Mouse (Mus musculus) embryonic facial prominence, embryonic 13.5 days (tissue): ENCODE measurements around the gene Mcm10. TPM values are rescaled to one million over a fixed set of nuclear protein-coding genes. Genes with fewer than 3 reads are reported as not detected.

Experiments
- ATAC-seq: fragments of 200-750 bp; cut with Nextera tagmentation; 2 replicates; pipeline ENCODE4 v1.8.0; 2017; ENCODE audit warnings: low read depth; ENCODE audit not compliant: insufficient number of reproducible peaks, insufficient read depth, low FRiP score, low TSS enrichment
- H3K27ac ChIP-seq: fragments of 300-500 bp; sonication (generic); 2 replicates; pipeline ENCODE4 v1.5.1; 2015; ENCODE audit warnings: moderate library complexity, mild to moderate bottlenecking, inconsistent platforms
- H3K27me3 ChIP-seq: fragments of 300-500 bp; sonication (generic); 2 replicates; pipeline ENCODE4 v1.6.1; 2015; ENCODE audit warnings: mild to moderate bottlenecking, inconsistent platforms
- H3K36me3 ChIP-seq: fragments of 300-500 bp; sonication (generic); 2 replicates; pipeline ENCODE4 v1.6.1; 2015; ENCODE audit warnings: mild to moderate bottlenecking, inconsistent platforms
- H3K4me1 ChIP-seq: fragments of 300-500 bp; sonication (generic); 2 replicates; pipeline ENCODE4 v1.6.1; 2015; ENCODE audit warnings: inconsistent platforms
- H3K4me2 ChIP-seq: fragments of 300-500 bp; sonication (generic); 2 replicates; pipeline ENCODE4 v1.6.1; 2015; ENCODE audit warnings: moderate library complexity, mild to moderate bottlenecking, inconsistent platforms
- H3K4me3 ChIP-seq: fragments of 300-500 bp; sonication (generic); 2 replicates; pipeline ENCODE4 v1.5.1; 2015; ENCODE audit warnings: mild to moderate bottlenecking, inconsistent platforms
- H3K9ac ChIP-seq: fragments of 300-500 bp; sonication (generic); 2 replicates; pipeline ENCODE4 v1.6.1; 2015; ENCODE audit warnings: mild to moderate bottlenecking, inconsistent platforms
- H3K9me3 ChIP-seq: fragments of 300-500 bp; sonication (generic); 2 replicates; pipeline ENCODE4 v1.6.1; 2016; ENCODE audit warnings: inconsistent platforms
- WGBS: fragments of 180-500 bp; shearing (Covaris S2); methylation state at CpG from one replicate; pipeline ENCODE4 v1.1.7; 2015; ENCODE audit warnings: mixed read lengths; 5-methylcytosine and 5-hydroxymethylcytosine counted together
- polyA plus RNA-seq: library from polyadenylated mRNA; unstranded; fragments of >200 nt; fragmentation: Nextera tagmentation; extraction: Ambion mirVana; gene quantifications from 2 replicates; pipeline ENCODE4 v1.2.1, GENCODE M21; 2015

Gene Mcm10
- polyA plus RNA-seq, 1 experiment from 2014 or later, result 34.0 TPM

DNA sequence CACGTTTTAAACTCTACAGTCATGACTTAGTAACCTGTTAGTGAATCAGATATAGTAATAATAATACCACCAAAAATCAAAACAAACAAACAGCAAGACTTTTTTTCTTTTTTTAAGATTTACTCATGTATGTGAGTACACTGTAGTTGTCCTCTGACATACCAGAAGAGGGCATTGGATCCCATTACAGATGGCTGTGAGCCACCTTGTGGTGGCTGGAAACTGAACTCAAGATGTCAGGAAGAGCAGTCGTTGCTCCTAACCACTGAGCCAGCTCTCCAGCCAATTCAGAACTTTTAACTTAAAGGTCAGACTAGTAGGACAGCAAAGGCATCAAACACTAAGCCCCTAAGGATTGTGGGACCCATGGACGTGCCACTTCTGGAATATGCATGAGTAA, 13.7 kb downstream of the Mcm10 start:
- no peaks in the 10 kb centered on the region for H3K4me1 ChIP-seq
- no peak for ATAC-seq
- H3K4me3 ChIP-seq, result no peak overlapping the region
- no peak overlapping the region for H3K27ac ChIP-seq
- no peaks in the 10 kb centered on the region for H3K27me3 ChIP-seq
- H3K9me3 ChIP-seq, result no peaks in the 10 kb centered on the region
- H3K36me3 ChIP-seq, result peaks cover 70% of the 10 kb centered on the region
- no peak overlapping the region for H3K9ac ChIP-seq
- 77% methylated on average over 3 of the region's 3 CpGs for WGBS
- H3K4me2 ChIP-seq, result no peak overlapping the region

GRCm38 (mm10) chr2:4996421-4996824, 16.2 kb downstream of the Mcm10 start:
- Histone ChIP-seq H3K36me3 (peaks cover 76% of the 10 kb centered on the region), H3K27me3 (no peaks in the 10 kb centered on the region), H3K9ac (no peak overlapping the region), H3K27ac (no peak overlapping the region), H3K4me3 (no peak overlapping the region), H3K4me1 (no peaks in the 10 kb centered on the region), H3K4me2 (no peak overlapping the region), H3K9me3 (no peaks in the 10 kb centered on the region)
- 91% methylated on average over 6 of the region's 6 CpGs for WGBS
- no peak for ATAC-seq

DNA sequence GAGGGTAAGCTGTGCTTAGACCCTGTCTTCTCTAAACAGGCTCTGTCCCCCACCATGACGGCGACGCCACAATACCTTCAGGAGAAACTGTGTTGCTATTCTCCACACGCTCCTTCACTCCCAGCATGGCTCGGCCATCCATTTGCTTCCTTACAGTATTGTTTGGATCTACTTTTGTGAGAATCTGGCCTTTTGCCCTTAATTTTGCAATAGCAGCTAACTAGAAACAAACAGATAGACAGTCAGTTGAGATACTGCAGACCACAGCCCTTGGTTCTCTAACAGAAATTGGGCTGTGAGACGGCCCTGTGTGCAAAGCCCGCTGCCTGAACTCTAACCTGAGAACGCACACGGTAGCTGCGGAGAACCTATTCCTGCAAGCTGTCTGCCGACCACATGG, 16.9 kb downstream of the Mcm10 start:
- no peaks in the 10 kb centered on the region for H3K9me3 ChIP-seq
- H3K4me3 ChIP-seq, result no peak overlapping the region
- no peak overlapping the region for H3K27ac ChIP-seq
- H3K4me2 ChIP-seq, result no peak overlapping the region
- ATAC-seq, result no peak
- H3K27me3 ChIP-seq, result no peaks in the 10 kb centered on the region
- WGBS, result 93% methylated on average over 11 of the region's 11 CpGs
- H3K36me3 ChIP-seq, result peaks cover 80% of the 10 kb centered on the region
- no peak overlapping the region for H3K9ac ChIP-seq
- H3K4me1 ChIP-seq, result no peaks in the 10 kb centered on the region

DNA sequence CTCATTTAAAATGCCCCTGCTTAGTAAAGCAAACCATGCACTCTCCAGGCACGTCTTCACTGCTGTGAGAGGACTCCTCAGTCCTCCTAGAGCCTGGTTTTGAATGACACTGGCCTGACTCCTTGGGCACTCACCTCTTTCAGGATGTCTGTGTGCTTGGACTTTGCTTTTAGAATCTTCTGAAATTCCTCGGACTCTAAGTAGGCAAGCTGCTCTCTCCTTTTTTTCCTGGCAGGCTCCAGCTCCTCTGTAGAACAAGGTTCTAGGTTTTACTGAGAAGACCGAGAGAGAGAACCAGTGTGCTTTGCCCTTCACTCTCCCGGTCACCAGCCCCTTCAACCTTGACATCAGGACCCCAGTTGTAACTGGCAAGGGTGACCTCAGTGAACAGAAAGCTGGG, 18.2 kb downstream of the Mcm10 start:
- Histone ChIP-seq H3K27me3 (no peaks in the 10 kb centered on the region), H3K4me3 (no peak overlapping the region), H3K4me1 (no peaks in the 10 kb centered on the region), H3K9ac (no peak overlapping the region), H3K36me3 (peaks cover 75% of the 10 kb centered on the region), H3K27ac (no peak overlapping the region), H3K4me2 (no peak overlapping the region), H3K9me3 (no peaks in the 10 kb centered on the region)
- no peak for ATAC-seq
- WGBS, result 92% methylated on average over 4 of the region's 4 CpGs

- Histone ChIP-seq H3K9ac (no peak overlapping the region), H3K4me2 (no peak overlapping the region), H3K27ac (no peak overlapping the region), H3K4me3 (no peak overlapping the region), H3K36me3 (peaks cover 69% of the 10 kb centered on the region), H3K4me1 (no peaks in the 10 kb centered on the region), H3K9me3 (no peaks in the 10 kb centered on the region), H3K27me3 (no peaks in the 10 kb centered on the region)
- ATAC-seq, result no peak
- WGBS, result 91% methylated on average over 11 of the region's 11 CpGs
Observed at GRCm38 (mm10) chr2:4993584-4993983, 19.0 kb downstream of the Mcm10 start.

- Histone ChIP-seq H3K27me3 (no peaks in the 10 kb centered on the region), H3K4me1 (0 out of 2 replicates have a peak, but pooled peaks cover 2% of the 10 kb centered on the region), H3K4me3 (no peak overlapping the region), H3K9ac (no peak overlapping the region), H3K27ac (no peak overlapping the region), H3K36me3 (peaks cover 31% of the 10 kb centered on the region), H3K4me2 (no peak overlapping the region), H3K9me3 (no peaks in the 10 kb centered on the region)
- ATAC-seq, result no peak
- WGBS, result 68% methylated on average over 11 of the region's 11 CpGs
Observed at GRCm38 (mm10) chr2:4988826-4989424, 23.7 kb downstream of the Mcm10 start.

DNA sequence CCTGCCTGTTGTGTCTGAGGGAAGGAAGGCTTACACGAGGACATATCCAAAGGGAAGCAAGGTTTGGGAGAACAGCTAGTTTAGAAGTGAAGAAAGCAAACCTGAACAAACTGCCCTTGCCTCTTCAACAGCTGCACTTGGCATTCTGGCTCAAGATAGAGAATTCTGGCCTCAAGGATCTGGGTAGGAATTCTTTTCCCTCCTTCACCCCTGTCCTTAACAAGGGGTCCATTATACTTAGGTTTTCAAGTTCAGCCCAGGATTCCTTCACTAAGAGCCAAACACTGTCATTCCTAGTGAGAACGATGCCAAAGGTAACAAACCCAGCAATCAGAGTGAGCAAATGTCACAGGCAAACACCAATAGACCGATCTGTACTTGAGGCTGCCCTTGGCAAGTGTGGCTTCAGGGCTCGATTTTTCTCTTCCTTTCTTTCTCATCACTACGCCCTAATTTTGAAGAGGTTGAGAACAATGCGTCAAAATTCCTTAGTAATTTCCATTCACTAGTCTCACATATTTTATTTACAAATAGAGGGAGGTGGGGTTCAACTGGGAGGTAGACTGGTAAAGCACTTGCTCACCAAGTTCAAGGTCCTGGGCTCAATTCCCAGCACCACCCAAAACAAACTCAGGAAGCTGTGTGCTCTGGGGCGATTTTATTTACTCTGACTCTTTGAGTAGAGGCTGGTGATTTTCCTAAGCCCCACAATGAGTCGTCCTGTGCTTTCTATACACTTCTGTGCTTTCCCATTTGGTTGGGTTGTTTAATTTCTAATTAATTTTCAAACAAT, 25.0 kb downstream of the Mcm10 start:
- ATAC-seq, result no peak
- WGBS, result 83% methylated on average over 8 of the region's 8 CpGs
- Histone ChIP-seq H3K9ac (no peak overlapping the region), H3K4me3 (no peak overlapping the region), H3K9me3 (no peaks in the 10 kb centered on the region), H3K27ac (no peak overlapping the region), H3K36me3 (peaks cover 22% of the 10 kb centered on the region), H3K27me3 (no peaks in the 10 kb centered on the region), H3K4me2 (no peak overlapping the region), H3K4me1 (0 out of 2 replicates have a peak, but pooled peaks cover 5% of the 10 kb centered on the region)

- ATAC-seq, result no peak
- no peak overlapping the region for H3K27ac ChIP-seq
- H3K4me1 ChIP-seq, result 0 out of 2 replicates have a peak, but pooled peaks cover 5% of the 10 kb centered on the region
- no peak overlapping the region for H3K9ac ChIP-seq
- no peaks in the 10 kb centered on the region for H3K27me3 ChIP-seq
- WGBS, result 72% methylated on average over 4 of the region's 4 CpGs
- no peaks in the 10 kb centered on the region for H3K9me3 ChIP-seq
- H3K36me3 ChIP-seq, result peaks cover 18% of the 10 kb centered on the region
- no peak overlapping the region for H3K4me2 ChIP-seq
- no peak overlapping the region for H3K4me3 ChIP-seq
Observed at GRCm38 (mm10) chr2:4986798-4987197, 25.8 kb downstream of the Mcm10 start.

- Histone ChIP-seq H3K4me3 (no peak overlapping the region), H3K4me1 (0 out of 2 replicates have a peak, but pooled peaks cover 5% of the 10 kb centered on the region), H3K27ac (no peak overlapping the region), H3K9me3 (no peaks in the 10 kb centered on the region), H3K9ac (no peak overlapping the region), H3K27me3 (no peaks in the 10 kb centered on the region), H3K36me3 (peaks cover 1% of the 10 kb centered on the region; the same call in 1 of the 2 replicates), H3K4me2 (no peak overlapping the region)
- WGBS, result 72% methylated on average over 6 of the region's 6 CpGs
- ATAC-seq, result no peak
Observed at GRCm38 (mm10) chr2:4985000-4985399, 27.6 kb downstream of the Mcm10 start.

- Histone ChIP-seq H3K27ac (no peak overlapping the region), H3K4me1 (0 out of 2 replicates have a peak, but pooled peaks cover 5% of the 10 kb centered on the region), H3K9me3 (no peaks in the 10 kb centered on the region), H3K4me2 (no peak overlapping the region), H3K36me3 (no peaks in the 10 kb centered on the region), H3K9ac (0 out of 2 replicates have a peak overlapping the region, but pooled peaks have one; percentile 21), H3K4me3 (no peak overlapping the region), H3K27me3 (no peaks in the 10 kb centered on the region)
- no peak for ATAC-seq
- WGBS, result 18% methylated on average over 5 of the region's 5 CpGs
Observed at GRCm38 (mm10) chr2:4983987-4984386, 28.6 kb downstream of the Mcm10 start.

DNA sequence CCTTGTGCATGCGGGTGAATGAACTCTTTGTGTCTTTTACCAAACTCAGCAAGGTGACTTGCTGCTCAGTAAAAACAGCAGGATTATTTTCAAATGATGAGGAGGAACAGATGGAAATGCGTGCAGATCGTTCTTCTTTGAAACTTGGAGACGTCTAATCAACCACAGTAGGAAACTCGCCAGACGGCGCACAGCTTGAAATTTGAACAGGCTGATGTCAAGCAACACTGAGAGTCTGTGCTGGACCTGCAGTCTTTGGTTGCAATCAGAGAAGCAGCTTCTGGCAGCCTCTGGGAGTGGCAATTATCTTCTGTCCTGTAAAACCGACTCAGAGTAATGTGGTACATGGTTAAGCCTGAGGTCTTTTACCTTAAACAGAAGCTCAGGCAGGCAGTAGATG, 34.5 kb downstream of the Mcm10 start:
- WGBS, result 3% methylated on average over 8 of the region's 8 CpGs
- Histone ChIP-seq H3K27ac (peak overlapping the region; percentile 69), H3K36me3 (no peaks in the 10 kb centered on the region), H3K4me1 (peaks cover 18% of the 10 kb centered on the region), H3K4me3 (no peak overlapping the region), H3K9ac (no peak overlapping the region), H3K4me2 (no peak overlapping the region), H3K27me3 (no peaks in the 10 kb centered on the region), H3K9me3 (no peaks in the 10 kb centered on the region)
- no peak for ATAC-seq

GRCm38 (mm10) chr2:4975807-4976206, 36.8 kb downstream of the Mcm10 start, which contains the start of gene Ucma:
TSS of gene Ucma (plus strand) at chr2:4976122.
- H3K9me3 ChIP-seq, result no peaks in the 10 kb centered on the region
- no peak within 1 kb of the TSS for H3K4me3 ChIP-seq
- no peak within 1 kb of the TSS for H3K4me2 ChIP-seq
- H3K27me3 ChIP-seq, result no peaks in the 10 kb centered on the region
- no peak within 1 kb of the TSS for H3K9ac ChIP-seq
- ATAC-seq, result no peak
- peaks cover 18% of the 10 kb centered on the region for H3K4me1 ChIP-seq
- H3K27ac ChIP-seq, result no peak within 1 kb of the TSS
- no peaks in the 10 kb centered on the region for H3K36me3 ChIP-seq
- 60% methylated on average over 5 of the region's 5 CpGs for WGBS
